Mouse (Mus musculus): ENCODE measurements around the gene Sh3kbp1.

DNA sequence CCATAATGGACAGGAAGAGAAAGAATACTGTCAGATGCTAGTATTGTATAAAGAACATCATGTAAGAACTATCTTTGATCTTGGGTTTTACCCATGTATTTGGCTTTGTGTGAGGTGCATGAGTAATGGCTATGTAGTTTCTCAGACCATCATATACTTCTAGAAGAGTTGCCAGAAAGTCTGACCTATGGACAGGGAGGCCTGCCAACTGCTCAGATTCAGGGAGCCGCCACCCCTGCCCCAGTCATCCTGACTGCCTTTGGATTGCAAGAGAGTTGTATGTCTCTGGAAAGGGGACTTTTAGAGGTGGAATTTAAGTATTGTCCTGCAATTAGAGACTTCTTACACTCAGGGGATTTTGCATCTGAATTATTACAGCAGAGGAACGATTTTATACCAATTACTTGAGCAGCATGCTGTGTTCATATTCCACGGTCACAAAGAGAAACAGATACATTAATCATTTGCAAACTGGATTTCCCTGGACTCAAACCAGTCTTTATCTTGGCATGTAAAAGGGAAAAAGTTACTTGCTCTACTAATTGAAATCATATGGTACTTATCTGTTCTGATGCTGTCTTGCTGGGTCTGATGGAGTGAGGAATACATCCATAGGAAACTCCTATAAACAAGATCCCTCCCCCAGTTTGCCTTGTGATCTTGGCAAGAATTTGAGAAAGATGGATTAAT lies 233.9 kb downstream of the Sh3kbp1 start:
- no peak for TF ChIP-seq CTCF (IDR thresholded peaks at IDR 0.05; ENCODE audit: control insufficient read depth, insufficient read depth, low read length)
- TF ChIP-seq POLR2A (IDR thresholded peaks at IDR 0.05; ENCODE audit: borderline replicate concordance, control insufficient read depth, low read depth, low read length): no peak

Measured in bone marrow, adult 2 months (tissue).